Mouse (Mus musculus) urinary bladder, adult 18-20 months (tissue): Measurements from ENCODE around the gene Atp11a.

ENCODE experiments used
- DNase-seq, 2 experiments: peaks; one replicate each; pipeline ENCODE4 v3.0.0; 2022; ENCODE audit warnings: low spot score in 2 of 2, mixed read lengths in 2 of 2

Atp11a gene

GRCm38 (mm10) chr8:12906597-12906996 lies 149.8 kb downstream of the Atp11a start:
- DNase-seq: no peak

- DNase-seq: no peak
Observed at GRCm38 (mm10) chr8:12907730-12908129, 150.9 kb downstream of the Atp11a start.

GRCm38 (mm10) chr8:12912011-12912410 lies 155.2 kb downstream of the Atp11a start:
- DNase-seq: no peak

- no peak for DNase-seq
Observed at GRCm38 (mm10) chr8:12915187-12916006, 158.6 kb downstream of the Atp11a start.

GRCm38 (mm10) chr8:12916156-12916900 lies 159.5 kb downstream of the Atp11a start:
- DNase-seq: no peak

- DNase-seq: no peak
Observed at GRCm38 (mm10) chr8:12917029-12917428, 160.2 kb downstream of the Atp11a start.

- no peak for DNase-seq
Observed at GRCm38 (mm10) chr8:12917831-12918230, 161.0 kb downstream of the Atp11a start.
